Mouse (Mus musculus): ENCODE data around the gene Zfp324. TPM values are rescaled to one million over a fixed set of nuclear protein-coding genes. Genes with fewer than 3 reads are reported as not detected.

Zfp324 gene
- polyA plus RNA-seq, 1 experiment from 2014 or later: 5.1 TPM

GRCm38 (mm10) chr7:12940599-12940998 lies 25.0 kb upstream of the Zfp324 start:
- 0 out of 2 replicates have a peak, but pooled peaks cover 4% of the 10 kb centered on the region for H3K9me3 ChIP-seq (replicated peaks)
- no peak overlapping the region for H3K4me2 ChIP-seq
- ATAC-seq: no peak
- H3K4me1 ChIP-seq: no peaks in the 10 kb centered on the region
- no peak overlapping the region for H3K9ac ChIP-seq
- no peaks in the 10 kb centered on the region for H3K27me3 ChIP-seq (replicated peaks)
- 76% methylated on average over 4 of the region's 4 CpGs for WGBS (ENCODE audit: insufficient replicate concordance)
- no peak overlapping the region for H3K27ac ChIP-seq
- no peak overlapping the region for H3K4me3 ChIP-seq
- H3K36me3 ChIP-seq: no peaks in the 10 kb centered on the region

DNA sequence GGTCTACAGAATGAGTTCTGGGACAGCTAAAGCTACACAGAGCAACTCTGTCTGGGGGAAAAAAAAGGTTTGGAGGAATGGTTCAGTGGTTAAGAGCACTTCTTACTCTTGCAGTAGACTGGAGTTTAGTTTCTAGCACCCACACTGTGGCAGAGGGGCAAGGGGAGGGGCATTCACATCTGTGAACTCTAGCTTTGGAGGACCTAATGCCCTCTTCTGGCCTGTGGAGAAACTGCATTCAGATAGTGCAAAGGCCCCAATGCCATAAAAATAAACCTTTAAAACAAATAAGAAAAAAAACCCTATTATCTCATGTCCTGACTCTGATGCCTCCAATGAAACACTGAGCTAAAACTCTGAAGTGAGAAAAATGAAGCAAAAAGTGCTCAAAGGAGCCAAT lies 22.1 kb upstream of the Zfp324 start:
- 0 out of 2 replicates have a peak, but pooled peaks have one; percentile 38 for ATAC-seq
- Histone ChIP-seq H3K36me3 (no peaks in the 10 kb centered on the region), H3K4me3 (no peak overlapping the region), H3K9ac (no peak overlapping the region), H3K27me3 (replicated peaks) (no peaks in the 10 kb centered on the region), H3K9me3 (replicated peaks) (no peaks in the 10 kb centered on the region), H3K27ac (no peak overlapping the region), H3K4me2 (no peak overlapping the region), H3K4me1 (peaks cover 2% of the 10 kb centered on the region)

DNA sequence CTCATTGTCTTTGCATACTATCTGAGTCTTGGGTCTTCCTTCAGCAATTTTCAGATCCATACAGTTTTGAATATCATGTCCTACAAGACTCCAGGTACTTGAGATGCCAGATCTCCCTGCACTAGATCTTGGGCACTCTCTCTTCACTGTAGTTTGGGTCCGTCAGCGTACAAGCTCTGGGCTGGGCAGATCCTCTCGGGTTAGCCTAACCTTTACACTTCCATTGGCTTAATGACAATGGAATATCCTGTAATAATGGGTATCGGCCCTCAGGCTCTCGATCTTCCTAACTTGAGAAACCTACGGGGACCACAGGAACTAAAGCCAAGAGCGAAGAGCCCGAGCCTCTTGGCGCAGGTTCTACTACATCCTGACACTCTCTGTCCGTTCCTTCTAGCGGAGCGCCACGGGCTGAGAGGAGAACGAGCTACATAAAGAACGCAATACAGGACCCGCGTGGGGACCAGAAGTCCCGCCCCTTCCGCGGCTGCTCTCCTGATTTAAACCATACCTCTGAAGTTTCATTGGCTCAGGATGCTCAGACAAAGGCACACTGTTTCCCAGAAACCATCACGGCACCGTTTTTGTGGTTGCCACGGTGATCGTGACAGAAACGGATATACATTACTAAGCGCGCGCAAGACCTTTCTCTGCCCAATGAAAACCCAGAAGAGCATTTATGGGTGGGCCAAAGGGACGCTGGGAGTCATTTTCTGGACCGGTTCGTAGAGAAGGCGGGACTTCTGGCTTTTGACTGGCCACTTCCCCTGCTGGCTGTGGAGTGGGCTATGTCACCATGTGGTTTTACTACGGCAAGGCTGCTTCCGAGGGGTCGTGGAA lies 16.4 kb upstream of the Zfp324 start:
- Histone ChIP-seq H3K4me2 (peak overlapping the region; percentile 87), H3K4me3 (peak overlapping the region; percentile 67), H3K27me3 (replicated peaks) (no peaks in the 10 kb centered on the region), H3K27ac (peak overlapping the region; percentile 82), H3K9me3 (replicated peaks) (no peaks in the 10 kb centered on the region), H3K9ac (peak overlapping the region; percentile 80), H3K36me3 (no peaks in the 10 kb centered on the region), H3K4me1 (peaks cover 35% of the 10 kb centered on the region)
- peak; percentile 97 for ATAC-seq
- WGBS (ENCODE audit: insufficient replicate concordance): 10% methylated on average over 35 of the region's 35 CpGs

DNA sequence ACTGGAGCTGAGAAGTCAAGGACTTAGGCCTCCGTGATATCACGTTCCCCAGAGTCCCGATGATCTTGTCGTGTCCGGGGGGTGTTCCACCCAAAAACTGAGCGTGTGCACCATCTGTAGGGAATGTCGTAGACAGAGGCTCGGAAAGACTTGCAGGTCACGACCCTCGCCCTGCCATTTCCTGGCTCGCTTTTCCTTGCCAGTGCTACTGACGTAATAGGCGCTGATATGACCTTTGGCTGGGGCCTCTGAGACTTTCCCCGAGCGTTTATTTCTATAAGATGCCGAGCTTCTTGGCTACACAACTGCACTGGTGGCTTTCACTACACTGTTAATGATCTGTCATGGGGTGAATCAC lies 15.8 kb upstream of the Zfp324 start:
- ATAC-seq: peak; percentile 58; the same call in 1 of the 2 replicates
- peak overlapping the region; percentile 80 for H3K9ac ChIP-seq
- H3K4me3 ChIP-seq: peak overlapping the region; percentile 67
- 2% methylated on average over 16 of the region's 16 CpGs for WGBS (ENCODE audit: insufficient replicate concordance)
- H3K27ac ChIP-seq: peak overlapping the region; percentile 82
- H3K9me3 ChIP-seq (replicated peaks): no peaks in the 10 kb centered on the region
- no peaks in the 10 kb centered on the region for H3K36me3 ChIP-seq
- no peaks in the 10 kb centered on the region for H3K27me3 ChIP-seq (replicated peaks)
- peaks cover 39% of the 10 kb centered on the region for H3K4me1 ChIP-seq
- peak overlapping the region; percentile 87 for H3K4me2 ChIP-seq

DNA sequence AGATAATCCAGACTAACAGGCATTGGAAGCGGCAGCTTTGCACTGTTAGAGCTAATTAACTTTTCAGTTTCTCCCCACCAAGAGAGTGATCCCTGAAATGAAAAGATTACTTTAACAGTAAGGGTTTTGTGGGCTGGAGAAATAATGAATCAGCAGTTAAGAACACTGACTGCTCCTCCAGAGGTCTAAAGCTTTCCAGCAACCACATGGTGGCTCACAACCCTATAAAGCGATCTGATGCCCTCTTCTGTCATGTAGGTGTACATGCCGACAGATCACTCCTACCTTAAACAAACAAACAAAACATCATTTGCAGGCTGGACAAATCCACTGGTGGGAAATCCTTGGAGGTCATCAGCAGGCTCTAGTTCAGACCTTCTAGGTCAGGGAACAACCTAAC lies 10.7 kb upstream of the Zfp324 start:
- 32% methylated on average over 3 of the region's 3 CpGs for WGBS (ENCODE audit: insufficient replicate concordance)
- Histone ChIP-seq H3K9me3 (replicated peaks) (no peaks in the 10 kb centered on the region), H3K36me3 (no peaks in the 10 kb centered on the region), H3K4me3 (no peak overlapping the region), H3K4me1 (peaks cover 40% of the 10 kb centered on the region), H3K27ac (0 out of 2 replicates have a peak overlapping the region, but pooled peaks have one; percentile 22), H3K9ac (no peak overlapping the region), H3K4me2 (no peak overlapping the region), H3K27me3 (replicated peaks) (no peaks in the 10 kb centered on the region)
- ATAC-seq: peak; percentile 48; the same call in 1 of the 2 replicates

GRCm38 (mm10) chr7:12957511-12957910 lies 8.1 kb upstream of the Zfp324 start:
- Histone ChIP-seq H3K4me2 (no peak overlapping the region), H3K36me3 (no peaks in the 10 kb centered on the region), H3K9me3 (replicated peaks) (no peaks in the 10 kb centered on the region), H3K27ac (no peak overlapping the region), H3K4me3 (no peak overlapping the region), H3K27me3 (replicated peaks) (no peaks in the 10 kb centered on the region), H3K9ac (no peak overlapping the region), H3K4me1 (peaks cover 31% of the 10 kb centered on the region)
- WGBS (ENCODE audit: insufficient replicate concordance): 55% methylated on average over 5 of the region's 5 CpGs
- no peak for ATAC-seq

GRCm38 (mm10) chr7:12958948-12959347 lies 6.7 kb upstream of the Zfp324 start:
- H3K27ac ChIP-seq: no peak overlapping the region
- no peaks in the 10 kb centered on the region for H3K36me3 ChIP-seq
- H3K9ac ChIP-seq: no peak overlapping the region
- WGBS (ENCODE audit: insufficient replicate concordance): 63% methylated on average over 4 of the region's 4 CpGs
- H3K27me3 ChIP-seq (replicated peaks): no peaks in the 10 kb centered on the region
- H3K4me1 ChIP-seq: peaks cover 34% of the 10 kb centered on the region
- H3K4me3 ChIP-seq: no peak overlapping the region
- no peak for ATAC-seq
- no peaks in the 10 kb centered on the region for H3K9me3 ChIP-seq (replicated peaks)
- H3K4me2 ChIP-seq: no peak overlapping the region

DNA sequence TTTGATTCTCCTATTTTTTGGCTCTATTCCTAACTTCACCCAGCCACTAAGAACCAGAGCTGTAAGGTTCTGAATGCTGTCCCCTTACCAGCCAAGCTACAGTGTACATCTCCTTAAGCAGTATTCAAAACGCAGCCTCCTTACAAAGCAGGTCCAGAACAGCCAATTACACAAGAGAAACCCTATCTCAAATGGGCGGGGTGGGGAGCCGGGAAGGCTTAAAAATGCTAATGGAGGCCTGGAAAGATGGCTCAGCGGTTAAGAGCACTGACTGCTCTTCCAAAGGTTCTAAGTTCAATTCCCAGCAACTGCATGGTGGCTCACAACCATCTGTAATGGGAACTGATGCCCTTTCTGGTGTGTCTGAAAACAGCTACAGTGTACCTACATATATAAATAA lies 5.9 kb upstream of the Zfp324 start:
- WGBS (ENCODE audit: insufficient replicate concordance): 33% methylated on average over 4 of the region's 4 CpGs
- no peaks in the 10 kb centered on the region for H3K27me3 ChIP-seq (replicated peaks)
- peaks cover 31% of the 10 kb centered on the region for H3K4me1 ChIP-seq
- H3K36me3 ChIP-seq: no peaks in the 10 kb centered on the region
- no peak for ATAC-seq
- H3K27ac ChIP-seq: peak overlapping the region; percentile 36; the same call in 1 of the 2 replicates
- no peak overlapping the region for H3K4me3 ChIP-seq
- no peak overlapping the region for H3K9ac ChIP-seq
- H3K4me2 ChIP-seq: no peak overlapping the region
- no peaks in the 10 kb centered on the region for H3K9me3 ChIP-seq (replicated peaks)

- H3K27me3 ChIP-seq (replicated peaks): no peaks in the 10 kb centered on the region
- WGBS (ENCODE audit: insufficient replicate concordance): 3% methylated on average over 29 of the region's 29 CpGs
- H3K4me3 ChIP-seq: peak overlapping the region; percentile 68
- peak overlapping the region; percentile 75 for H3K27ac ChIP-seq
- H3K4me2 ChIP-seq: peak overlapping the region; percentile 80
- H3K9me3 ChIP-seq (replicated peaks): no peaks in the 10 kb centered on the region
- H3K4me1 ChIP-seq: peaks cover 37% of the 10 kb centered on the region
- peak; percentile 39 for ATAC-seq
- peak overlapping the region; percentile 72 for H3K9ac ChIP-seq
- H3K36me3 ChIP-seq: no peaks in the 10 kb centered on the region
Measured at GRCm38 (mm10) chr7:12961511-12962141, 4.0 kb upstream of the Zfp324 start.

- H3K4me1 ChIP-seq: peaks cover 42% of the 10 kb centered on the region
- H3K27ac ChIP-seq: peak overlapping the region; percentile 92
- peak overlapping the region; percentile 81 for H3K4me3 ChIP-seq
- H3K9me3 ChIP-seq (replicated peaks): no peaks in the 10 kb centered on the region
- peak overlapping the region; percentile 94 for H3K4me2 ChIP-seq
- peak; percentile 87 for ATAC-seq
- H3K36me3 ChIP-seq: peaks cover 27% of the 10 kb centered on the region
- WGBS (ENCODE audit: insufficient replicate concordance): under 1% methylated on average over 29 of the region's 29 CpGs
- peak overlapping the region; percentile 83 for H3K9ac ChIP-seq
- no peaks in the 10 kb centered on the region for H3K27me3 ChIP-seq (replicated peaks)
Measured at GRCm38 (mm10) chr7:12966104-12966845, 637 bp downstream of the Zfp324 start.

GRCm38 (mm10) chr7:12970906-12971305 lies 5.3 kb downstream of the Zfp324 start:
- no peak for ATAC-seq
- H3K9ac ChIP-seq: no peak overlapping the region

More at GRCm38 (mm10) chr7:12970906-12971305, 5.3 kb downstream of the Zfp324 start:
- Histone ChIP-seq H3K4me3 (no peak overlapping the region), H3K27me3 (replicated peaks) (no peaks in the 10 kb centered on the region), H3K4me2 (no peak overlapping the region), H3K36me3 (peaks cover 42% of the 10 kb centered on the region), H3K4me1 (peaks cover 23% of the 10 kb centered on the region), H3K9me3 (replicated peaks) (no peaks in the 10 kb centered on the region), H3K27ac (no peak overlapping the region)
- WGBS (ENCODE audit: insufficient replicate concordance): 90% methylated on average over 25 of the region's 25 CpGs
